Mouse (Mus musculus) lung, embryonic 15.5 days (tissue): ENCODE data around the gene Slpi. TPM values are rescaled to one million over a fixed set of nuclear protein-coding genes. Genes with fewer than 3 reads are reported as not detected.
A peak's percentile ranks its signal among the peaks of the same experiment; 100 is the strongest.

Experiments used
- ATAC-seq: fragments of 200-750 bp; cut with Nextera tagmentation; 2 replicates; pipeline ENCODE4 v1.8.0; 2017; ENCODE audit warnings: moderate number of reproducible peaks, borderline replicate concordance; ENCODE audit not compliant: low FRiP score, low TSS enrichment; ENCODE audit errors: extremely low read depth
- H3K27ac ChIP-seq: fragments of 300-500 bp; sonication (generic); 2 replicates; pipeline ENCODE4 v1.5.1; 2015; ENCODE audit warnings: moderate library complexity, mild to moderate bottlenecking, inconsistent platforms
- H3K27me3 ChIP-seq: fragments of 300-500 bp; sonication (generic); 2 replicates; pipeline ENCODE4 v1.6.1; 2015; ENCODE audit warnings: inconsistent platforms
- H3K36me3 ChIP-seq: fragments of 300-500 bp; sonication (generic); 2 replicates; pipeline ENCODE4 v1.6.1; 2015; ENCODE audit warnings: inconsistent platforms
- H3K4me1 ChIP-seq: fragments of 300-500 bp; sonication (generic); 2 replicates; pipeline ENCODE4 v1.6.1; 2015; ENCODE audit warnings: inconsistent platforms
- H3K4me2 ChIP-seq: fragments of 300-500 bp; sonication (generic); 2 replicates; pipeline ENCODE4 v1.6.1; 2015; ENCODE audit warnings: inconsistent platforms, mild to moderate bottlenecking, moderate library complexity
- H3K4me3 ChIP-seq: fragments of 300-500 bp; sonication (generic); 2 replicates; pipeline ENCODE4 v1.5.1; 2015; ENCODE audit warnings: mild to moderate bottlenecking, inconsistent platforms
- H3K9ac ChIP-seq: fragments of 300-500 bp; sonication (generic); 2 replicates; pipeline ENCODE4 v1.6.1; 2015; ENCODE audit warnings: inconsistent platforms
- H3K9me3 ChIP-seq: fragments of 300-500 bp; sonication (generic); 2 replicates; pipeline ENCODE4 v1.6.1; 2016; ENCODE audit warnings: inconsistent platforms
- WGBS: fragments of 180-500 bp; shearing (Covaris S2); methylation state at CpG from one replicate; pipeline ENCODE4 v1.1.7; 2015; 5-methylcytosine and 5-hydroxymethylcytosine counted together
- polyA plus RNA-seq: library from polyadenylated mRNA; unstranded; fragments of >200 nt; fragmentation: Nextera tagmentation; extraction: Ambion mirVana; gene quantifications from 2 replicates; pipeline ENCODE4 v1.2.1, GENCODE M21; 2015

Gene Slpi
- polyA plus RNA-seq, 1 experiment from 2014 or later: 1.6 TPM

DNA sequence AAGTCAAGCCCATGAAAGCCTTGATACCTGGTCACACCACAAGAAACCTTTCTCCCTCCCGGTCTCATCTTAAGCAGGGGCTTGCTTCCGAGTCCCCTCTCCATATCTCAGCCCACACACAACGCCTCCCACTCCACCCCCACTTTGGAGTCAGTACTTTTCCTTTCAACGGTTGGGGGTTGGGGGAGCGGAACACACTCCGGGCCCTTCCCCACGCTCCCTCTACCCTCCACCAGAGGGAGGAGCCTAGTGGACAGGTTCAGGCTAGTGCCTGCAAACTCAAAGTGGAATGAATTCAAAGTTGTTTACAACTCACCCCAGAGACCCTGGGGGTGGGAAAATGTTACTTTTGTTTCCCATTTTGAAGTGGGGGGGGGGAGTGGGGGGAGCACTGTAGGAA, 41.8 kb upstream of the Slpi start:
- no peak; the same call in 1 of the 2 replicates for ATAC-seq
- Histone ChIP-seq H3K27me3 (no peaks in the 10 kb centered on the region), H3K9me3 (no peaks in the 10 kb centered on the region), H3K4me2 (peak overlapping the region; percentile 26; the same call in 1 of the 2 replicates), H3K4me1 (peaks cover 59% of the 10 kb centered on the region), H3K9ac (no peak overlapping the region), H3K27ac (0 out of 2 replicates have a peak overlapping the region, but pooled peaks have one; percentile 15), H3K4me3 (no peak overlapping the region), H3K36me3 (peaks cover 30% of the 10 kb centered on the region)
- 9% methylated on average over 7 of the region's 7 CpGs for WGBS

DNA sequence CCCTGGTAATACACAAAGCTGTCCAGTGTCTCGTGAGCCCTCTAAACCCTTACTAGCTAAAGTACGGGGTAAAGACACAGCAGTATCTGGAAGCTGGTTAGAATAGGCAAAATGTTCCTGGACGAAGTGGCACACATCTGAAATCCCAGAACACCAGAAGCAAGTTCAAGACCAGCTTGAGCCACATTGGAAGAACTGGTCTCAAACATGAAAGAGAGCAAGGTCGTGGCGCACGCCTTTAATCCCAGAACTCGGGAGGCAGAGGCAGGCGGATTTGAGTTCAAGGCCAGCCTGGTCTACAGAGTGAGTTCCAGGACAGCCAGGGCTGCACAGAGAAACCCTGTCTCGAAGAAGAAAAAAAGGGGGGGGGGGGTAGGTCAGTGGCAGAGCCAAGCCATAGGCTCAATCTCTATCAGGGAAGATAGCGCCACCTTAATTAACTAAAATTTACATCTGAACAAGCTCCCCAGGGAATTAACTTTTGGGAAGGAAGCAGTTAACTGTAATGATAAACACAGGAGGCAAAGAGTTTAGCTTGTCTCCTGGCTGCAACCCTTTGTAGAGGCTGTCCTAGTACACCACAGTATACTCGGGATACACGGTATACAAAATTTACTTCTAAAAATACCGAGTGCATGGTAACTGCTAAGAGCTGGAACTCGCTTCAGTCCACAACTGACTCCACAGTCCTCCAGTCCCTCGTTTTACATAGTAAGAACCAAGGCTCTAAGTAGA, 41.2 kb upstream of the Slpi start:
- 0 out of 2 replicates have a peak overlapping the region, but pooled peaks have one; percentile 12 for H3K27ac ChIP-seq
- 54% methylated on average over 15 of the region's 15 CpGs for WGBS
- no peak for ATAC-seq
- no peak overlapping the region for H3K4me3 ChIP-seq
- H3K9me3 ChIP-seq: no peaks in the 10 kb centered on the region
- H3K4me2 ChIP-seq: no peak overlapping the region
- H3K36me3 ChIP-seq: peaks cover 36% of the 10 kb centered on the region
- no peak overlapping the region for H3K9ac ChIP-seq
- peaks cover 53% of the 10 kb centered on the region for H3K4me1 ChIP-seq
- no peaks in the 10 kb centered on the region for H3K27me3 ChIP-seq

- Histone ChIP-seq H3K36me3 (peaks cover 49% of the 10 kb centered on the region), H3K4me1 (peaks cover 38% of the 10 kb centered on the region), H3K4me3 (no peak overlapping the region), H3K9ac (no peak overlapping the region), H3K9me3 (no peaks in the 10 kb centered on the region), H3K27ac (no peak overlapping the region), H3K4me2 (no peak overlapping the region), H3K27me3 (no peaks in the 10 kb centered on the region)
- 44% methylated on average over 5 of the region's 5 CpGs for WGBS
- ATAC-seq: no peak
These were observed 39.6 kb upstream of the Slpi start for GRCm38 (mm10) chr2:164428451-164428850.

DNA sequence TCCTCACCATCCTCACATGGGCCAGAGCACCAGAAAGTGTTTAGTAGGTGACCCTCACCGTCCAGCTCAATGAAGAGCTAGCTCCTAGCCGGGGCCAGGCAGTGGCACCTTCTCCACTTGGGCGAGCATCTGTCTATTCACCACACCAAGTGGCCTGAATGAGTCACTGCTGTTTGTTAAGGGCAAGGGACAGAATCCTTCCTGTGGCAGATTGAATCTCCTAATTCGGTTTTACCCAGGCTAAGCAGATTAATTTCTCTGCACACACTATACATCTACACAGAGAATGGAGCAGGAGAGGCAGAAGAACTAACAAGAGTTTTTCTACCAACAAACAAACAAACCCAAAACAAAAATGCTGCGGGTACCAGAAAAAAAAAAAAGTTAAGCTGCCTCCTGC, 38.1 kb upstream of the Slpi start:
- no peak for ATAC-seq
- H3K4me2 ChIP-seq: no peak overlapping the region
- 78% methylated on average over 5 of the region's 5 CpGs for WGBS

DNA sequence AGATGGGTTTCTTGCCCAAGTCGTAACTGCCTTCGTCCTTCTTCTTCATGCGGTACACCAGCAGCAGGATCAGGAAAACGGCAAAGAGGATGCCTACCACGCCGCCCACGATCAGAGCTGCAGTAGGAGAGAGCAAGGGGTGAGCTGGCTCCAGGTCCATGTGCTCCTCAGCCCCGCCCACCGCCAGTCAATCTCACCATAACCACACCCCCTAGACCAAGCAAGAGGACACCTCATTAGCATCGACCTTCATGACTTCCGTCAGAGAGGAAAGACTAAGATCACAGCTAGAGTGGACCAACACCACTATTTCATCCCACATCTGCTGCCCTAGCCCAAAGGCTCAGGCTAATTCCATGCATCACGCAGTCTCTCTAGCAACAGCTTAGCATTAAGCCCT, 37.2 kb upstream of the Slpi start:
- Histone ChIP-seq H3K4me1 (peaks cover 15% of the 10 kb centered on the region), H3K36me3 (peaks cover 50% of the 10 kb centered on the region), H3K4me3 (no peak overlapping the region), H3K9me3 (no peaks in the 10 kb centered on the region), H3K27ac (no peak overlapping the region), H3K27me3 (no peaks in the 10 kb centered on the region), H3K9ac (no peak overlapping the region), H3K4me2 (no peak overlapping the region)
- ATAC-seq: 0 out of 2 replicates have a peak, but pooled peaks have one; percentile 10
- 29% methylated on average over 12 of the region's 12 CpGs for WGBS

More for the DNA sequence above, 38.1 kb upstream of the Slpi start:
- H3K27ac ChIP-seq: no peak overlapping the region
- H3K4me3 ChIP-seq: no peak overlapping the region
- H3K9me3 ChIP-seq: no peaks in the 10 kb centered on the region
- H3K36me3 ChIP-seq: peaks cover 50% of the 10 kb centered on the region
- H3K9ac ChIP-seq: no peak overlapping the region
- no peaks in the 10 kb centered on the region for H3K27me3 ChIP-seq
- peaks cover 23% of the 10 kb centered on the region for H3K4me1 ChIP-seq

GRCm38 (mm10) chr2:164425401-164425800, 36.5 kb upstream of the Slpi start:
- WGBS: 67% methylated on average over 5 of the region's 5 CpGs
- ATAC-seq: no peak
- Histone ChIP-seq H3K4me2 (no peak overlapping the region), H3K9me3 (no peaks in the 10 kb centered on the region), H3K27me3 (no peaks in the 10 kb centered on the region), H3K9ac (no peak overlapping the region), H3K36me3 (peaks cover 50% of the 10 kb centered on the region), H3K4me3 (no peak overlapping the region), H3K4me1 (peaks cover 8% of the 10 kb centered on the region), H3K27ac (no peak overlapping the region)

GRCm38 (mm10) chr2:164424406-164424805, 35.5 kb upstream of the Slpi start:
- Histone ChIP-seq H3K4me2 (no peak overlapping the region), H3K4me1 (peaks cover 5% of the 10 kb centered on the region; the same call in 1 of the 2 replicates), H3K9ac (no peak overlapping the region), H3K36me3 (peaks cover 48% of the 10 kb centered on the region), H3K9me3 (no peaks in the 10 kb centered on the region), H3K27me3 (no peaks in the 10 kb centered on the region), H3K4me3 (no peak overlapping the region), H3K27ac (no peak overlapping the region)
- ATAC-seq: no peak
- WGBS: 89% methylated on average over 8 of the region's 8 CpGs

DNA sequence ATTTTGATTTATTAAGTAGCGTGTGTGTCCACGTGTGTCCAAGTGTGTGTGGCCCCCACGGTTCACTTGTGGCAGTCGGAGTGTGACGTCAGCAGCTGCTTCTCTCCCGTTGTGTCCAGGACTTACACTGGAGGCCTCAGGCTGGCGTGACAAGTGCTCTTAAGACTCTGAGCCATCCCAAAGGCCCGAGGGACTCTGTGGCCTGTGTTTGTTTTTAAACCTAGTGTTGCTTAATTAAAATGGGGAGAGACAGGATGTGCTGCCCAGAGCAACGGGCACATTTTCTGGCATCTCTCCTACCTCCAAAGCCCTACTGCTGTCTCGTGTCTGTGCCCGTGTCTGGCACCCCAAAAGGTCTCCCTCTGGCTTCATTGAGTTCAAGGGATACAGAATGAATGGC, 34.6 kb upstream of the Slpi start:
- 70% methylated on average over 11 of the region's 11 CpGs for WGBS
- Histone ChIP-seq H3K4me2 (no peak overlapping the region), H3K4me3 (no peak overlapping the region), H3K9me3 (no peaks in the 10 kb centered on the region), H3K4me1 (peaks cover 5% of the 10 kb centered on the region; the same call in 1 of the 2 replicates), H3K36me3 (peaks cover 38% of the 10 kb centered on the region), H3K27me3 (no peaks in the 10 kb centered on the region), H3K27ac (no peak overlapping the region), H3K9ac (no peak overlapping the region)
- ATAC-seq: no peak

GRCm38 (mm10) chr2:164422675-164423393, 33.9 kb upstream of the Slpi start:
- Histone ChIP-seq H3K4me1 (peaks cover 5% of the 10 kb centered on the region; the same call in 1 of the 2 replicates), H3K4me3 (no peak overlapping the region), H3K9me3 (no peaks in the 10 kb centered on the region), H3K4me2 (no peak overlapping the region), H3K9ac (no peak overlapping the region), H3K36me3 (peaks cover 32% of the 10 kb centered on the region), H3K27me3 (no peaks in the 10 kb centered on the region), H3K27ac (no peak overlapping the region)
- 77% methylated on average over 15 of the region's 15 CpGs for WGBS
- ATAC-seq: no peak

DNA sequence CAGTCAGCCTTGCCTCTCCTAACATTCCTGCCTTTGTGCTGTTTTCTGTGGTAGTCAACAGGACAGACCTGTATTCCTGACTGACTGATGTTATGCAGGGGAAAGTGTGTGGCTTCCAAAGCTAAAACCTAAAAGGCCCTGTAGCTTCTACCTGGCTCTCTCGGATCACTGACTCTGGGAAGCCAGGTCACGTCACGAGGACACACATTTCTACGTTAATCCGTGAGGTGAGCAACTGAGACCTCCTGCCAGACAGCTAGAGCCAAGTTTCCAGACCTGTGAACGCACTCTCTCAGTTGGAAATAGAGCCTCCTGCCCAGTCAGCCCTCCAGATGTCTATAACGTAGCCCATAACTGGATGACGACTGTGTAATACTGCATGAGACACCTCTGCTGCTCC, 33.1 kb upstream of the Slpi start:
- no peak overlapping the region for H3K9ac ChIP-seq
- no peaks in the 10 kb centered on the region for H3K9me3 ChIP-seq
- peaks cover 26% of the 10 kb centered on the region for H3K36me3 ChIP-seq
- H3K4me1 ChIP-seq: peaks cover 7% of the 10 kb centered on the region
- no peak overlapping the region for H3K27ac ChIP-seq
- no peak overlapping the region for H3K4me2 ChIP-seq
- H3K27me3 ChIP-seq: no peaks in the 10 kb centered on the region
- H3K4me3 ChIP-seq: no peak overlapping the region
- no peak for ATAC-seq
- 85% methylated on average over 8 of the region's 8 CpGs for WGBS

DNA sequence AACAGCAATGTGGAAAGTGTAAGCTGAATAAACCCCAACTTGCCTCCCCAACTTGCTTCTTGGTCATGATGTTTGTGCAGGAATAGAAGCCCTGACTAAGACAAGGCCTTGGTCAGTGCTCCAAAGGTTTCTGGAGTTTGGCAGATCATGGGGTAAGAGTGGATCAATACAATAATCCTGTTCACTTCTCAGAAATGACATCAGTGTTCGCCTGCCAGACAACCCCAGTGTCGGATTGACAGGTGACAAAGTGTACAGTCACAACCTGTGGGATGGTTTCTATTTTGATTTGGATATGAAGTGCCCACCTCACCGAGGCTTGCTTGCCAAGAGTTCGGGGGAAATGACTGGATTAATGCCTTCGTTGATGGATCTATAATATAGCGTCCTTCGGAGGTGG, 32.4 kb upstream of the Slpi start:
- Histone ChIP-seq H3K4me2 (no peak overlapping the region), H3K9ac (no peak overlapping the region), H3K36me3 (peaks cover 26% of the 10 kb centered on the region), H3K27ac (no peak overlapping the region), H3K27me3 (no peaks in the 10 kb centered on the region), H3K4me3 (no peak overlapping the region), H3K9me3 (no peaks in the 10 kb centered on the region), H3K4me1 (peaks cover 8% of the 10 kb centered on the region)
- ATAC-seq: no peak
- 85% methylated on average over 7 of the region's 7 CpGs for WGBS

DNA sequence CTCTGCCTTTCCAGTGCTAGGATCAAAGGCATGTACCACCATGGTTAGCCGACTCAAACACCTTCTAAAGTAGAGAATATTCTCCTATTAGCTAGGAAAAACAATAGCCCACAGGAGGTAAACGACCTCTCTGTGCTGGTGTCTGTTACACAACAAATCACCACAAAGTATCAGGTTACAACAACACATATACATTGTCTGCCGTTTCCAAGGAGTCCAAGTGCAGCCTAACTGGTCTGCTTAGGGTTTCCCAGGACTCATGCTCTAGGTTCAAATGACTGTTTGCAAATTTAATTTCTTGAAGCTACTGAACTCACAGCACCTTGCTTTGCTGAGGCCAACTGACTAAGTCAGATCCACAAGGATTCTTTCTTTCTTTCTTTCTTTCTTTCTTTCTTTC, 30.6 kb upstream of the Slpi start:
- no peaks in the 10 kb centered on the region for H3K27me3 ChIP-seq
- H3K4me2 ChIP-seq: no peak overlapping the region
- H3K9ac ChIP-seq: no peak overlapping the region
- peaks cover 3% of the 10 kb centered on the region; the same call in 1 of the 2 replicates for H3K4me1 ChIP-seq
- peaks cover 12% of the 10 kb centered on the region for H3K36me3 ChIP-seq
- H3K27ac ChIP-seq: no peak overlapping the region
- H3K4me3 ChIP-seq: no peak overlapping the region
- ATAC-seq: no peak
- WGBS: 10% methylated on average over 3 of the region's 3 CpGs
- no peaks in the 10 kb centered on the region for H3K9me3 ChIP-seq
